Mouse (Mus musculus) limb, embryonic 15.5 days (tissue): ENCODE data around the gene Fscb. TPM values are rescaled to one million over a fixed set of nuclear protein-coding genes. Genes with fewer than 3 reads are reported as not detected.

Experiments
- ATAC-seq: fragments of 200-750 bp; cut with Nextera tagmentation; 2 replicates; pipeline ENCODE4 v1.8.0; 2017; ENCODE audit warnings: low read depth, moderate TSS enrichment; ENCODE audit not compliant: insufficient number of reproducible peaks, low FRiP score, low TSS enrichment
- H3K27ac ChIP-seq: fragments of 300-500 bp; sonication (generic); 2 replicates; pipeline ENCODE4 v1.5.1; 2015; ENCODE audit warnings: moderate library complexity, mild to moderate bottlenecking, inconsistent platforms
- H3K27me3 ChIP-seq: fragments of 300-500 bp; sonication (generic); 2 replicates; pipeline ENCODE4 v1.6.1; 2015; ENCODE audit warnings: inconsistent platforms
- H3K36me3 ChIP-seq: fragments of 300-500 bp; sonication (generic); 2 replicates; pipeline ENCODE4 v1.6.1; 2015; ENCODE audit warnings: inconsistent platforms
- H3K4me1 ChIP-seq: fragments of 300-500 bp; sonication (generic); 2 replicates; pipeline ENCODE4 v1.6.1; 2015; ENCODE audit warnings: inconsistent platforms
- H3K4me2 ChIP-seq: fragments of 300-500 bp; sonication (generic); 2 replicates; pipeline ENCODE4 v1.6.1; 2015; ENCODE audit warnings: mild to moderate bottlenecking, inconsistent platforms
- H3K4me3 ChIP-seq: fragments of 300-500 bp; sonication (generic); 2 replicates; pipeline ENCODE4 v1.5.1; 2015; ENCODE audit warnings: mild to moderate bottlenecking, inconsistent platforms
- H3K9ac ChIP-seq: fragments of 300-500 bp; sonication (generic); 2 replicates; pipeline ENCODE4 v1.6.1; 2015; ENCODE audit warnings: inconsistent platforms
- H3K9me3 ChIP-seq: fragments of 300-500 bp; sonication (generic); 2 replicates; pipeline ENCODE4 v1.6.1; 2016; ENCODE audit warnings: inconsistent platforms
- WGBS: fragments of 180-500 bp; shearing (Covaris S2); methylation state at CpG from one replicate; pipeline ENCODE4 v1.1.7; 2015; 5-methylcytosine and 5-hydroxymethylcytosine counted together
- polyA plus RNA-seq: library from polyadenylated mRNA; unstranded; fragments of >200 nt; fragmentation: Nextera tagmentation; extraction: Ambion mirVana; gene quantifications from 2 replicates; pipeline ENCODE4 v1.2.1, GENCODE M21; 2015

Gene Fscb
- polyA plus RNA-seq: not detected in 2 replicates

DNA sequence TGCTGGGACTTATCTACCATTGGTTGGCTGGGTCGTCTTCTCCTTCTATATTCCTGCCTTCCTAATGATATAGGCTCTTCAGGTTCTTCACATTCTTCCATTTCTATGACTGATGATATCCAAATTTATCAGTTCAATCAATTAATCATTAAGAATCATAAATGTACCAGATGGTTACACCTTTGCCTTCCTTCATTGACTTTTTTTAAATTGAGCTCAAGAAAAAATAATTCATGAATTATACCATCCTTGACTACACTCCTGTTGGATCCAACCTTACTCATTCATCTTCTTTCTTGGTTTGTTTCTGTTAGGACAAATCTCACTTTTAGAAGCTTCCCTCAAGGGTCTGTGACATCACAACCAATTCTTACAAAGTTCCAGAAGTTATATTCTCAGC lies at the start of gene Fscb:
Gene Fscb (minus strand): TSS at position 101 of the 400 bp plus-strand sequence.
- no peak within 1 kb of the TSS for H3K4me2 ChIP-seq
- no peak for ATAC-seq
- WGBS: 76% methylated on average over 1 of the region's 1 CpGs
- H3K36me3 ChIP-seq: no peaks in the 10 kb centered on the region
- no peak within 1 kb of the TSS for H3K27ac ChIP-seq
- H3K9ac ChIP-seq: no peak within 1 kb of the TSS
- H3K27me3 ChIP-seq: no peaks in the 10 kb centered on the region
- H3K9me3 ChIP-seq: no peaks in the 10 kb centered on the region
- no peak within 1 kb of the TSS for H3K4me3 ChIP-seq
- H3K4me1 ChIP-seq: no peaks in the 10 kb centered on the region

DNA sequence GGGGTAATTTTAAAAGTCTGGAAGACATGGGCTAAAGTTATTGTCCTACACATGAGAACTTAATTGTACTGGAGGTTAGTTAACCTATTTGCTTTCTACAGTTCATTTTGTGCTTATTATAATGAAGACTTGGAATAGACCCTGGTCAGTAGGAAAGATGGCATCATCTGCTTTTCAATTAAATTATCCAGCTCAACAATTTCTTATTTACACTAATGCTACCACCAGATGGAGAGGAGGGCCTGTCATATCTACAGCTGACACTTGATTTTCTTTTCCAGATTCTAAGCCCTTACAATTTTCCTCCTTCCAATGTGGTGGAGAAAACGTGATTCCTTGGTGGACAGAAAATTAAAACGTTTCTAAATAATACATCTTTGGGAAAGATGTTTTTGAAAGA lies 42.3 kb upstream of the Fscb start:
- WGBS: 68% methylated on average over 2 of the region's 2 CpGs
- no peak for ATAC-seq
- no peaks in the 10 kb centered on the region for H3K9me3 ChIP-seq

DNA sequence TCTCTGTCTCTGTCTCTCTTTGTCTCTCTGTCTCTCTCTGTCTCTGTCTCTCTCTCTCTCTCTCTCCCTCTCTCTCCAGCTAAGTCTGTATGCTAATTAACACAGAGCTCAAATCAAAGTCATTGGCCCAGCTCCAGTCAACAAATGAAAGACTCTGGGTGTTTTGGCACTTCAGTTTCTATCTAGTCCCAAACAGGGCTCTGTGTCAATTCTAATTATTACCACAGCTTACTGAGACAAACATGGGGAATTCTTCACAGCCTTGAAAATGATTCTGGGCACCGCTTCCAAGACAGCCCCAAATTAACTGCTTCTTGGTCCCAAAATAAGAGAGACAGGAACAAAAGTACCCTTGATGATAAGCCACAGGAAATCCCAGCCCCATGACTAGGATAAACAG lies 38.9 kb upstream of the Fscb start:
- Histone ChIP-seq H3K9me3 (no peaks in the 10 kb centered on the region), H3K27me3 (no peaks in the 10 kb centered on the region), H3K4me3 (no peak overlapping the region), H3K4me1 (no peaks in the 10 kb centered on the region), H3K4me2 (no peak overlapping the region), H3K36me3 (no peaks in the 10 kb centered on the region), H3K27ac (no peak overlapping the region), H3K9ac (no peak overlapping the region)
- WGBS: 71% methylated on average over 1 of the region's 1 CpGs
- ATAC-seq: no peak

More for the DNA sequence above, 42.3 kb upstream of the Fscb start:
- Histone ChIP-seq H3K27ac (no peak overlapping the region), H3K4me1 (no peaks in the 10 kb centered on the region), H3K4me3 (no peak overlapping the region), H3K27me3 (no peaks in the 10 kb centered on the region), H3K36me3 (no peaks in the 10 kb centered on the region), H3K9ac (no peak overlapping the region), H3K4me2 (no peak overlapping the region)

DNA sequence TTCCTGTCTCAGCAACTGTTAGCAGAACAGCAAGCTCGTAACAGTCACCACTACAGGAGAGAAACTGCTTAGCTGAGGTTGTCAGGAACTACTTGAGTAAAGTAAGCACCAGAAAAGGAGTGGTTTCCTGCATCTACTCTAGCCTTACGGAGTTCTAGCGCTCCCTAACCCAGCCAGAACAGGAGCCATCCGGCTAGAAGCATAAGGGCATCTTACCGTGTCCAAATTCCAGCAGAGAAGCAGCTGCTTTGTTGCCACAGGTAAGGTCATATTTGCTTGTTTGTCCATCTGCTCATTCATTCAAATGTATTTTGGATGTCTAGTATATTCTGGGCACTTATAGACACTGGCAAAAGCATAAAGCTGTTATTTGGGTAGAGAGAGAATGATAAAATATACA lies 23.2 kb upstream of the Fscb start:
- no peak overlapping the region for H3K4me2 ChIP-seq
- no peak for ATAC-seq
- H3K4me1 ChIP-seq: no peaks in the 10 kb centered on the region
- no peak overlapping the region for H3K27ac ChIP-seq
- H3K36me3 ChIP-seq: no peaks in the 10 kb centered on the region
- H3K4me3 ChIP-seq: no peak overlapping the region
- WGBS: 80% methylated on average over 5 of the region's 5 CpGs
- H3K27me3 ChIP-seq: no peaks in the 10 kb centered on the region
- H3K9ac ChIP-seq: no peak overlapping the region
- no peaks in the 10 kb centered on the region for H3K9me3 ChIP-seq

DNA sequence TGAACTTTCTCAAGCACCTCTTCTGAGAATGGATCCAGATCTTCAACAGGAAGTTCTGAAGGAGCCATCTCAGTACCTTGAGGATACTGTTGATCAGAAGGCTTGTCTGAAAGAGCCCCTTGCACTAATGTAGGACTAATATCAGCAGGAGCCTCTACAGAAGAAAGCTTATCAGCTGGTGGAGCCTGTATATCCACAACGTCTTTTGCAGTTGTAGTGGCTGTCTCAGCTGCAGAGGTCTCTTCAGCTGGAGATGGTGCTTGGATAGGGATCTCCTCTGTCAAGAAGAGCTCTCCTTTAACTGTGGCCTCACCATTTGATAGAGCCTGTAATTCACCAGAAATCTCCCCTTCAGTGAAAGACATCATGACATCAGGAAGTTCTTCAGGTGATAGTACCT lies 875 bp downstream of the Fscb start:
- Histone ChIP-seq H3K4me3 (no peak overlapping the region), H3K36me3 (no peaks in the 10 kb centered on the region), H3K9ac (no peak overlapping the region), H3K27me3 (no peaks in the 10 kb centered on the region), H3K4me2 (no peak overlapping the region), H3K9me3 (no peaks in the 10 kb centered on the region), H3K27ac (no peak overlapping the region), H3K4me1 (no peaks in the 10 kb centered on the region)
- 59% methylated on average over 1 of the region's 1 CpGs for WGBS
- no peak for ATAC-seq

DNA sequence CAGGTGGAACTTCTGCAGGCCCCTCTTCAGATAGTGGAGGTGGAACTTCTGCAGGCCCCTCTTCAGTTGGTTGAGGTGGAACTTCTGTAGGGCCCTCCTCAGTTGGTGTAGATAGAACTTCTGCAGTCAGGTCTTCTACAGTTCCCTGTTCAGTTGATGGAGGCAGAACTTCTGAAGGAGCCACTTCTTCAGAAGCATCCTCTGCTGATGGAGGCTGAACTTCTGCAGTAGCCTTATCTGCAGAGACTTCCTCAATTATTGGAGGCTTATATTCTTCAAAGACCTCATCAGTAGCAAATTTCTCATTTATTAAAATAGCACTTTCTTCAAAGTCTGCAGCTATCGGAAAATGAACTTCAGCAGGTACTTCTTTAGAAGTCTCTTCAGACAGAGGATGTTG lies 1.4 kb downstream of the Fscb start:
- no peak overlapping the region for H3K27ac ChIP-seq
- H3K4me2 ChIP-seq: no peak overlapping the region
- no peaks in the 10 kb centered on the region for H3K36me3 ChIP-seq
- H3K4me3 ChIP-seq: no peak overlapping the region
- no peaks in the 10 kb centered on the region for H3K4me1 ChIP-seq
- WGBS: 80% methylated on average over 1 of the region's 1 CpGs
- H3K9ac ChIP-seq: no peak overlapping the region
- H3K9me3 ChIP-seq: no peaks in the 10 kb centered on the region
- no peak for ATAC-seq
- no peaks in the 10 kb centered on the region for H3K27me3 ChIP-seq

DNA sequence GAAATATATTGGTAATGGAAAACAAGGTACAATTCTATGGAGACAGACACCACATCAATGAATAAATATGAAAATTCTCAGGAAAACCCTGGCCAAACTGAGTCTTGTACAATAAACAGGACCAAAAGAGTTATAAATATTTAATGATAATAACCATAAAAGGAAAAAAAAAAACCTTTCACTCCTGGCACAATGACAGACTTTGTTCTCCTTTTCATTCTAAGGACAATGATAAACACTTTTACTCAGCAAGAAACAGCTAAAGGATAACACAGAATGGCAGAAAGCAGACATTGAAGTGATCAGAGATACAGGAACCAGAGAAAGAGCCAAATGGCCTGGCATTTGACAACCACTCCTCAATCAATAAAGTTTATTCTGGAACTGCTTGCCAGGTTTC lies 19.3 kb downstream of the Fscb start:
- Histone ChIP-seq H3K4me3 (no peak overlapping the region), H3K9me3 (no peaks in the 10 kb centered on the region), H3K36me3 (no peaks in the 10 kb centered on the region), H3K27ac (no peak overlapping the region), H3K27me3 (no peaks in the 10 kb centered on the region), H3K4me2 (no peak overlapping the region), H3K4me1 (no peaks in the 10 kb centered on the region), H3K9ac (no peak overlapping the region)
- ATAC-seq: no peak

DNA sequence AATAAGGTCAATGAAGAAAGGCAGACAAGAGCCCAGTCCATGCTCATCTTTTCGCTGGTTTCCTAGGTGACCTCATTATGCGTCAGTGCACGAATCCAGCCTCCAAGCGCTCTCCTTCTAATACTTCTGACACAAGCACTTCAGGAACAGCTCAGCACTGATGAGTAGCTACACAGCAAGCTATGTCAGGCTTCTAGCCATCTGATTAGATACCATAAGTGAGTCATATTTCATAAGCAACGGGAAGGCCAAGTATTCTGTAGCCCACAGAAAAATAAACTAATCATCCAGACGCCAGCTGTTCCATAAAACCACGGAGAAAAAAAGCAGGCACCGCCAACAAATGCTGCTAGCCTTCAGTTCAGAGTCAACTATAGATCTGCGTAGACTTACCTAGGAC lies 24.6 kb downstream of the Fscb start:
- no peaks in the 10 kb centered on the region for H3K36me3 ChIP-seq
- no peak overlapping the region for H3K4me3 ChIP-seq
- no peak for ATAC-seq
- H3K4me1 ChIP-seq: no peaks in the 10 kb centered on the region
- no peak overlapping the region for H3K27ac ChIP-seq
- no peaks in the 10 kb centered on the region for H3K9me3 ChIP-seq
- H3K9ac ChIP-seq: no peak overlapping the region
- WGBS: 75% methylated on average over 9 of the region's 9 CpGs
- H3K4me2 ChIP-seq: no peak overlapping the region
- no peaks in the 10 kb centered on the region for H3K27me3 ChIP-seq

DNA sequence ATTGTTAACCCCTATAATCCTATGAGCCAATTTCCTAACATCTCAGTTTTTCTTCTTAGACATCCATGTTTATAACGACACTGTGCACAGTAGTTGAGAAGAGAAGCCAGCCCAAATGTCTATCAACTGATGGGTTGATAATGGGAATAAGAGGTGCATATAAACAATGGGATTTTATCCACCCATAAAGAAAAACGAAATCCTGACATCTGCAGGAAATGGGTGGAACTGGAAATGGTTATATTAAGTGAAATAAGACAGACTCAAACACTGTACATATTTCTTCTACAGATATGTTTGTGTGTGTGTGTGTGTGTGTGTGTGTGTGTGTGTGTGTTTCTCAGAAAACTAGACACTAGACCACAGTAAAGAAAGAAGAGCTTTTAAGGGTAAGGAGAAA lies 37.8 kb downstream of the Fscb start:
- Histone ChIP-seq H3K9me3 (no peaks in the 10 kb centered on the region), H3K27ac (no peak overlapping the region), H3K4me1 (no peaks in the 10 kb centered on the region), H3K36me3 (no peaks in the 10 kb centered on the region), H3K4me3 (no peak overlapping the region), H3K4me2 (no peak overlapping the region), H3K27me3 (no peaks in the 10 kb centered on the region), H3K9ac (no peak overlapping the region)
- 57% methylated on average over 2 of the region's 2 CpGs for WGBS
- no peak for ATAC-seq
